Mouse (Mus musculus): ENCODE results near the gene Pde4a.

The Pde4a gene

DNA sequence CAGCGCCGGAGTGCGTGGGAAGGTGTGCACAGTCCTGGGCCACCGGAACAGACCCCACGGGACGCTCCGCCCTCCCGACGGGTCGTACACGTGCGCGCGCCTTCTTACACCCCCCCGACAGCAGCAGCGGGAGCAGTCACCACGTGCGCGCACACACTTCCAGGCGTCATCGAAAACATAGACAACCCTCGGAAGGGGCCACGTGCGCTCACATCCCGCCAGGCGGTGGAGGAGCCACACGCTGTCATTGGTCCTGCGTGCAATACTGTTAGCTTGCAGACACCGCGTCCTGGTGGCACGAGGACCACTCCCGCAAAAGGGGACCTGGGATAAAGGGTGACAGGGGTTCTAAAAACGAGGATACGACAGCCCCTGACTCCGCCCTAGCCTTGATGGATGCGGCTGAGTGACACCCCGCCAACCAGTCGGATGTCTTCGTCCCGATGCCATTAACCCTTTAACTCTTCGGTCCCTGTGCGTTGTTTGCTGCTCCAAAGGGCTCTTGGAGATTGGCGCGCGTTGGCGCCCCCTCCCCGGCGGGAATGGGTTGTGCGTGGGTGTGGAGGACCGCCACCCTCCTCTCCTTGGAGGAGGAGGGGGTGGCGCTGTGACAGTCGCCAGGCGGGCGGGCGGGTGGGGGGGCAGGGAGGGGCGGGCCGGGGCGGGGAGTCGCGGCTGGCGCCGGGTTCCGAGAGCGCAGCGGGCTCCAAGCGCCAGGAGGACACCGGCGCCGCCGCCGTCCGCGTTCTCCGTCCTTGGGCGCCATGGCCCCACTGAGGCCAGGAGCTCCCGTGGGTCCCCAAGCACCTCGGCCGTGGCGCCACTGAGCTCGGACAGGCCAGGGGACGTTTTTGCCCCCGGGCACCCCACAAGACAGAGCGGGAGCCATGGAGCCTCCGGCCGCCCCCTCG, at the start of gene Pde4a:
Pde4a (plus strand) TSS at position 674 of the 911 bp plus-strand sequence.
- DNase-seq: peak; percentile 58

DNA sequence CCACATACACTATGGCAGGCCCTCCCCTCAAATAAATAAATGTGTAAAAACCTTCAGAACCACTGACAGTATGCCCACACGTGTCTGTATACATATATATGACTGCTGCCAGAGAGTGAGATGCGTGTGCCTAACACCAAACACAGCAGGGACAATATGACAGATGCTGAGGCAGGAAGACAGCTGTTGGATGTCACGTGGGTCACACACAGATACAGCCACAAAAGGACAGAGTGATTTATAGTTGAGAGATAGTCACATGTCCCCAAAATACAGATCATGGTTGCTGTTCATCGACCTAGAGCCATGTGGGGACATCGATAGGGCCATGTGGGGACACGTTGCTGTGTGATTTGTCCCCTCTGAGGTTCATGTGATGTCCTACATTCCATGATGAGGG, 48.4 kb upstream of the Pde4a start:
- no peak for DNase-seq

DNA sequence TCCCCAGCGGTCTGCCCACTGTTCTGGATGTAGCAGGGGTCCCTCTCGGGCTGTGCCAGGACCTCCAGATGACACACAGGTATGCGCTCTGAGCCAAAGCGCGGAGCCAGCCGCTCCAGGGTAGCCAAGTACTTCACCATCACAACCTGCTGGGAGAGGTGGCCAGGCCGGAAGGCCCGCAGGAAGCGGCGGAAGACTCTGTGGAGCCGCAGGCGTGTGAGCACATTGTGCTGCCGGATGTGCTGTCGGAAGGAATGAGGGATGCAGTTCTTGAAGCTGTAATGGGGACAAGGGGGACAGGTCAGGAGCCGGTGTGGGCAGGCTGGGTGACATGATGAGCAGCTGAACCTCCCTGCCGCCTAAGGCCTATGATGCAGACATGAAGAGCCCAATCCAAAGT, 44.0 kb upstream of the Pde4a start:
- no peak for DNase-seq

DNA sequence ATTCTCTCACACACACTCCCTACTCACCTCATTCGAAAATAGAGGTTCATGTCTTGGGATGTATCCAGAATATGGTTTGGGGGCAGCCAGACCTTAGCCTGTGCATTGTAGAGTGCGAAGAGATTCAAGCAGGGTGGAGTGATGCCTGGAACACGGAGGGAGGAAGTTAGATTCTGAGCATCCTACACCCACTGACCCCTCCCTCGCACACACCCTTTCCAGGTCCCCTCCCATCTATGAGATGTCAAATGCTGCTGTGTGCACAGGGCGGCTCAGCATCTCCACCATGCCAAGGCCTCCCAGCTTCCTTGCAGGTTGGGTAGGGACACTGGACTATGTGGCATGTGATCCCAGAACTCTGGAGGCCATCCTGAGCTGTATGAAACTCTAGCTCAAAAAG, 40.7 kb upstream of the Pde4a start:
- no peak for DNase-seq

DNA sequence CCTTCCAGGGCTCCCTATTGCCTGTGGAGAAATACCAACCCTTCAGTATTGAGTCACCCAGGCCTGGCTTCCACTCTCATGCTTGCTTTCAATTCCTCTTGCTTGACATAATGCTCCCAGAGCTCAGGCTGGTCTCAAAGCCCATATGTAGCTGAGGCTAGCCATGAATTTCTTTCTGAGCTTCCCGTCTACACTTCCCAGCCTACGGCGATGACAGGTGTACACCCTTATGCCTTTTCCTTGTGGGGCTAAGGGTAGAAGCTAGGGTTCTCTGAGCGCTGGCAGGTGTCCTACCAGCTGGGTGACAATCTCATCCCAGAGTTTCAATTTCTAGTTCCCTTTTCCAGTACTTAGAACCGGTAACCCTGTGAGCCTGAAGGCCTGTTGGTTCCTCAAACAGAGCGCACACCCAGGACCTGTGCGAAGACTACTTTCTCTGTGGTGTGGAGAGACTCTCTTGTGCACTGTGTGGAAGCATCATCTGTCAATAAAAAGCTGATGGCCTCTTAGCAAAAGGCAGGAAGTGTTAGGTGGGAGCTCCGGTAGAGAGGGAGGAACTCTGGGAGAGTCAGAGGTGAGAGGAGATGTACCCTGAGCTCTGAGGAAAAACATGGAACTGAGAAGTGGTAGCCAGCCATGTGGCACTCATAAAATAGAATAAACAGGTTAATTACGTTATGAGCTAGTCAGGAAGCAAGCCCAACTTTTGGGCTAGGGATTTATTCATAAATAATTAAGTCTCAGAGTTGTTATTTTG, 39.8 kb upstream of the Pde4a start:
- no peak for DNase-seq

DNA sequence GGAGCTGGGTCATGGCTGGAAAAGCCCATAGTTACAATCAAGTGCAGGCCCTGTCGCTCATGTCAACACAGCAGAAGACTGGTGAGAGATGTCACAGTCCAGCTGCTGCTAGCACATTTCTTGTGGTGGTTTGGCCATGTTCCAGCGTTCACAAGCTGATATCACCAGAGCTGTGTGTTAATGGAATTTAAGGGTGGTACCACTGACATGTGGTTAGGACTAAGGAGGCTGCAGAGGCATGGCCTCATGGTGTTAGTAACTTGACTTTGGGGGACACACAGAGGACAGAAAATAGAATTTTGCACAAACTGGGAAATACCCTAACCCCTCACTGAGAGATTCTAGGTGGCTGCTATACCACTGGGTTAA, 39.3 kb upstream of the Pde4a start:
- DNase-seq: no peak

DNA sequence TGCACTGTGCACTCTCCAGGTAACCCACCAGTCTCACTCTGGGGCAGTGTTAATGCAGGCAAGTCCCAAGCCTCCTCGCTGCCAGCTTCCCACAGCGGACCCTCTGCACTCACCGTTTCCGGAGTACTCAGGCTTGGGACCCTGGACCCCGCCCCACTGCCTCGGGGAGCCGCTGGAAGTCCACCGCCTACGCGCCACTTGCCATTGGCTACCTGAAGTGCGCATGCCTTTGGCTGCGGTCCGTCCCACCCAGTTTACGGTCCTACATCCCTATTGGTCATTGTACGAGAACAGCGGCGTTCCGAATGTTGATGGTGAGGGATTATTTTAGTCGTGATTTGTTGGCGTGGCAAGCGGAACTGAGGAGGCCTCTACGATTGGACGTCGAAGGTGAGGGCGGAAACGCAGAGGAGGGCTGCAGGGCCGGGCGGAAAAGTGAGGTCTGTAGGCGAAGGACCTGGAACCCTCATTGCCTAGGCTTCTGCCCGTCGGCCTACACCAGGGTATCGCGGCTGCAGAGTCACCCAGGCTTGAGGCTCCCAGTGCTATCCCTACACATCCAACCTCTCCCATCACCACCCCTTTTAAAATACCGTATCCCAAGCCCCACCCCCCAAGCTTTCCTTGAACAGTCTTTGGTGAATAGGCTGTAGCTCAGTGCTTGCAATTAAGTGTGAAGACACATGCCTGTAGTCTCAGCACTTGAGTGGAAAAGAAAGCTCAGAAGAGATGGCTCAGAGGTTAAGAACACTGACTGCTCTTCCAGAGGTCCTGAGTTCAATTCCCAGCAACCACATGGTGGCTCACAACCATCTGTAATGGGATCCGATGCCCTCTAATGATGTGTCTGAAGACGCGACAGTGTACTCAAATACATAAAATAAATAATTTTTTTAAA, 34.2 kb upstream of the Pde4a start, which contains the start of gene Tyk2:
Tyk2 (minus strand) TSS at position 185 of the 898 bp plus-strand sequence.
- peak; percentile 88 for DNase-seq

DNA sequence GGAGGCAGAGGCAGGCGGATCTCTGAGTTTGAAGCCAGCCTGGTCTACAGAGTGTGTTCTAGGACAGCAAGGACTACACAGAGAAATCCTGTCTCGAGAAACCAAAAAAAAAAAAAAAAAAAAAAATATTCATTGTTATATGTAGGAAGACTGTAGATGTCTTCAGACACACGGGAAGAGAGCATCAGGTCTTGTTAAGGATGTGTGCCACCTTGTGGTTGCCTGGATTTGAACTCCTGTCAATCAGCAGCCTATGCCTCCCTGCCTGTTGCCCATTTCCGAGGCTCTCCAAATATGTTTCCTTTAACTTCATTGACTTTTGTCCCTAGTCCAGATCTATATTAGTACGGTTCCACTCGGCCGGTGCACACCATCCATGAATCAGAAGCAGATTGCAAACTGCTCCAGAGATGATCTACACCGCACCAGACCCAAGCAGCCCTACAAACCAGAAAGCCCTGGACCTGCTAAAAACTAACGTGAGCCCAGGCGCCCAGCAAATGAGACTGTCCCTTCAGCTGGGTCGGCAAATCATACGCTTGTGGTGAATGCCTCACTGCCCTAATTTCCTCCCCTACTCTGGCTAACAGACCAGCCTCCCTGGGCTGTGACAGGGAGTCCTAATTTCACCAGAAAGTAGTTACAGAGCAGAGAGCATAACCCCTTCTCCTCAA, 33.3 kb upstream of the Pde4a start:
- DNase-seq: no peak

DNA sequence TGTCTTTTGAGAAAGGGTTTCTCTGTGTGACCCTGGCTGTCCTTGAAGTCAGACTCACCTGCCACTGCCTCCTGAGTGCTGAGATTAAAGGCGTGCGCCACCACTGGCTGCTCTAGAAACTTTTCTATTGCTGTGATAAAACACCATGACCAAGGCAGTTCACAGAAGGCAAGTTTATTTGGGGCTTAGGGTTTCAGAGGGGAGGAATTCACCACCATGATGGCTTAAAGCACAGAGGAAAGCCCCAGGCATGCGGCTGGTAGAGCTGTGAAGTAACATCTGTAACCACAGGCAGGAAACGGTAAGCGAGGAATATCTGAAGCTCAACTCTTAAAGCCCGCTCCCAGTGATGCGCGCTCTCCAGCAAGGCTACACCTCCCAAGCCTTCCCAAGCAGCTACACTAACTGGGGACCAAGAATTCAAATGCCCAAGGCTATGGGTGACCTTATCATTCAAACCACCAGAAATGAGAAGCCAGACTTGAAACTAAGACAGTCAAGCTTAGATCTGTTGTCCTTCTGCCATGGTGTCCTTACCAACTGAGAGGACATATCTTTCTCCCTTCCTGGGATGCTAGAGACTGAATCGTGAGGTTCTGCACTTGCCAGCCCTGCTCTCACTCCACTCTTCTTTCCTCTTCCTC, 32.3 kb upstream of the Pde4a start:
- DNase-seq: peak; percentile 61

DNA sequence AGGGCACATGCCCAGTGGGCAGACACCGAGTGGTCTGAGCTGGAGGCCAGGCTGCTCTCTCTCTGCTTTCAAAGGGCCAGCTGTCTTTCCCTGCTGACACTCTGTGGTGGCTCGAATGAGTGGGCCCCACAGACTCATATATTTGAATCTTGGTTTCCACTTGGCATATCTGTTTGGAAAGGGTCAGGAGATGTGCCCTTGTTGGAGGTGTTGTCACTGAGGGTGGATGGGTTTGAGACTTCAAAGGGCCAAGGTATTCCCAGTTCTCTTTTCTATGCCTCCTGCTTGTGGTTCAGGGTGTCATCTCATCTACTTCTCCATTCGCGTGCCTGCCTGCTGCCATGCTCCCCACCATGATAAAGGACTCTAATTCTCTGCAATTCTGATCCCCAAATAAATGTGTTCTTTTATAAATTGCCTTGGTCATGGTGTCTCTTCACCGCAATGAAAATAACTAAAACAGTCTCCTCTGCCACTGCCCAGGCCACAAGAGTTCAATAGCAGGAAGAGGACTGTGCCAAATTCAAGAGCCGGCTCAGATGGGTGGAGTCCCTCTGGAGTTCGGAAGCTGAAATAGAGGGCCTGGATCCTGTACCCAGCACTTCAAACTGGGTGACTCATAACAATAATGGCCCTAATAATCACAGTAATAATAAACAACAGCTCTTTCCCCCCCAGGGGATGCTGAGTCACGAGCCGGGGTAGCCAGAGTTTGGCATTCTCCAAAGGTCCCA, 30.8 kb upstream of the Pde4a start:
- no peak for DNase-seq

DNA sequence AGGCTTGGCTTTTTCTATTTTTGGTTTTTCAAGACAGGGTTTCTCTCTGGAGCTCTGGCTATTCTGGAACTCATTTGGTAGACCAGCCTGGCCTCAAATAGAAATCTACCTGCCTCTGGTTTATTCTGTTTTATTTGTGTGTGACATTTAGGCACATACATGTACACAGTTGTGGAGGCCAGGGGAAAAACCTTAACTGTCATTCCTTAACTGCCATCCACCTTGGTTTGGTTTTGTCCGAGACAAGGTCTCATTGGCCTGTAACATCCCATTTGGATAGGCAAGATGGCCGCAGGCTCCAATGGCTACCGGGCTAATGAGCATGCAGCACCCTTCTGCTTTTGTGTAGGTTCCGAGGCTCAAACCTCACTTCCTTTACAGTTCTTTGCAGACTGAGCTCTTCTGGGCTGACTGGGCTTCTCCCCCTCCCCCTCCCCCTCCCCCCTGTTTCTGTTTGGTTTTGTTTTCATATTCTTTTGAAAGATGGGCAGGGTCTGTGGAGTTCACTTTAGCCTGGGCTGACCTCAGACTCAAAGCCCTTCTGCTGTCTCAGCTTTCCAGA, 30.1 kb upstream of the Pde4a start:
- DNase-seq: no peak

DNA sequence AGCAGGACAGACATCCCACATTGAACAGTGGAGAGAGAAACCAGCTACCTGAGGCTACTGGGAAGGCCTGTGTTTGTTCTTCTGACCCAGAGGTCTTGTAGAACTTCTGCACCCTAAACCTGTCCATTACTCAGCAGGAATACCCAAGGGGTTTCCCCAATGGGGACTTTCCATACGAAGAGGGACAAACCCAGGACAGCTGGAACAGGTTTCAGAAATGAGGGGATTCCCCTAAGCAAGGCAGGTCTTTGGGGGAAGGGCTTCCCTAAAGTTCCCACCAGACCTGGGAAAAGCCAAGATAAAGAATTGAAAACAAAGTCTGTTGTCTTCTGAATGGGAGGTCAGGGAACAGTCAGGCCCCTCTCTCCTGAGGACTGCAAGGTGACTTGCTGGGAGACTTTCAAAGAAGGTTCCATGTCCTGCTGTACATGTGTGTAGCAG, 29.6 kb upstream of the Pde4a start:
- DNase-seq: no peak

DNA sequence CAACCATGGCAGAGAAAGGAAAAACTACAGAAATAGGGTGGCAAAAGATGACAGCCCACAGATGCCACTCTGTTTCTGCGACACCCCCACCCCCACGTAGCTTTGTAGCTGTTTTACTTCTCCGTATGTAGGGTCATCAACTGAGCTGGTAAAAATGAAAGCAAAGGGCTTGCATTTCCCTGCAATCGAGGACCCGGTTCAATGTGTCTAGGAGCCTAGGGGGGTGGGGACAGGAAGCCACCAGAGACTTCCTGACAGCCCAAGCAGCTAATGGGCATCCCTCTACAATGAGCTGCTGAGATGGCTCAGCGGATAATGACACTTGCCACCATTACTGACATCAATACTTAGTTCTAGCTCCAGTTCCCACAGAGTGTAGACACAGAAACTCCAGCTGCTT, 29.1 kb upstream of the Pde4a start:
- DNase-seq: peak; percentile 38

DNA sequence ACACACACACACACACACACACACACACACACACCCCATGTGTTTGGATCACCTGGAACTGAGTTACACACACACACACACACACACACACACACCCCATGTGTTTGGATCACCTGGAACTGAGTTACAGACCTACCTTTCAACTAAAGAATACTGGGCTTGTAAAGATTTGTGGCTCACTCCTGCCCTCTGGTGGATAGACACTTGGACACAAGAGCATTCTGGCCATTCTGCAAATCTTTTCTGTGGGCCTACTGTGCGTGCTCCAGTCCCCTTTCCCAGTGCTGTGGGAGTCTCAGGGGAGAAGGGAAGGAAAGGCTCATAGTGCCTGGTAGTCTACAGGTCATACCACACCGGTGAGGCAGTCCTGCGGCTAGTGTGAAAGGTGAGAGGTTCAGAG, 28.3 kb upstream of the Pde4a start:
- DNase-seq: peak; percentile 76

DNA sequence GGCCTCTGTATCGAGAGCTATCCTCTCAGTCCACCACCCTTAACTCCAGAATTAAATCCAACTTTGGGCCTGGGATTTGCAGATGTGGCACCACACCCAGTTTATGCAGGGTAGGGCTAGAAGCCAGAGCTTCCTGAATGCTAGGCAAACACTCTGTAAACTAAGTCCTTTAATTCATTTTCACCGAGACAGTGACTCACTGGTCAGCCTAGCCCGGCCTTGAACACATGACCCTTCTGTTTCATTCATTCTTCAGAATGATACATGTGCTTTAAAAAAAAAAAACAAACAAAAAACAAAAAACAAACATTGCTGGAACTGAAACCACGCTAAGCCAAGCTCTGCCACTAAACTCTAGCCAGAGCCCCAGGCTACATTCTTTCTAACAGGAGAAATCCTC, 27.1 kb upstream of the Pde4a start:
- DNase-seq: no peak

DNA sequence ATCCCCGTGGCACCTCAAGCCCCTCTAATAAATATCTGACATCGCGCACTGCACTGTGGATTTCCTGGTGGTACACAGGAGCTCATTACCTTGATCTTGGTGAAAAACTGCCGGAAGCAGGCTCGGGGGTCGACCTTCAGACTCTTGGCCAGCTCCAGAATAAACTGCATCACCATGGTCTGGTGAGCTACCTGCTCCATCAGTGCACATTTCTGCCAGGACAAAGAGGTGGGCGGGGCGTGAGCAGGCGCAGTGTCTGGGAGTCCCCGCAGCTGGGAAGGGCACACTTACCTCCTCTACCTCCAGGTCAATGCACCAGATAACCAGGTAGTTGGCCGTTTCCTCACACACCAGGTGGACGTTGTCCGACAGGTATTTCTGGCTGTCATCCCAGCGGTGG, 23.6 kb upstream of the Pde4a start:
- no peak for DNase-seq

DNA sequence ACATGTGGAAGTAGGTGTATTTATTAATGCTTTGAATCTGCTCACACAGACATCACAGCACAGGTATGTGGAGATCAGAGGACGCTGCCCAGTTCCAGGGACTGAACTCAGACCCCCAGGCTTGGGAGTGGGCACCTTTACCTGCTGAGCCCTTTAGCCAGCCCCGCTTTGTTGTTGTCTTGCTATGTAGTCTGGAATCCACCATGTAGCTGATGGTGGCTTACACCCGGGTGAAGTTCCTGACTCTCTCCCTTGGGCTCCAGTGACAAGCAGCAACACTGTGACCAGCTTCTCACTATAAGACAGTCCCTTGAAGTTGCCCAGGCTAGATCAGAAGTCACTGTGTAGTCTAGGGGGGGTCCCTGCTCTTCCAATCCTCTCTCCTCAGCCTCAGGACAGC, 21.2 kb upstream of the Pde4a start:
- no peak for DNase-seq

DNA sequence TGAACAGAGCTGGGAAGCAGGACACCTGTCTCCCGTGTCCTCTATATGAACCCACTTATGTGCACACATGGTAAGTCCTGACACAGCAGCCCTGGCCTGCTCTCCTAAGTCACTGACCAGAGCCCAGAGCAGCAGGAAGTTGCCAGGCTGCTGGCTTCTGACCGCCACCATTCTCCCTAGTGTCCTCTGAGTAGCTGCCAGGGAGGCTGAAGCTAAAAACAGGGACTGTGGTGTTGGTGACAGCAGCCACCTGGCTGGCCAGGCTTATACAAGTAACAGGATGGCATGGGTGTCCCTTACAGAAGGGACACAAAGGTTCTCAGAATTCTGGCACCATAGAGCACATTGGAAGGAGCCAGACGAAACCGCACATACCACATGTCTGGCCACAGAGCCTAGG, 20.1 kb upstream of the Pde4a start:
- DNase-seq: no peak

DNA sequence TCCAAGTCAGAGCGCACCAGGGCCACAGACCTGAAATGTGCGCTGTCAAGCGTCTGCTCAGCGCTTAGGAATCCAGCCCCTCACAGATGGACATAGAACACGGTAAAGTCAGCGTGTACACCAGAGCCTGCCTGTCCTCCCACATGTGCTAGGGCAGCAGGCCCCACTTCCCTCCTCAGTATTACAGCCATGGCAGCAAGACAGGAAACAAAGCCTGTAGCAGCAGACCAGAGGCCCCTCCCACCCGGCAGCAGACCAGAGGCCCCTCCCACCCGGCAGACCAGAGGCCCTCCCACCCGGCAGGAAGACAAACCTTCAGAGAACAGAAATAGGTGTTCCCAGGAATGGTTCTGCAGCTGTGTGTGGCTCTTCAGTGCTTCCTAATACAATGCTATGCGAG, 18.8 kb upstream of the Pde4a start:
- DNase-seq: peak; percentile 62

DNA sequence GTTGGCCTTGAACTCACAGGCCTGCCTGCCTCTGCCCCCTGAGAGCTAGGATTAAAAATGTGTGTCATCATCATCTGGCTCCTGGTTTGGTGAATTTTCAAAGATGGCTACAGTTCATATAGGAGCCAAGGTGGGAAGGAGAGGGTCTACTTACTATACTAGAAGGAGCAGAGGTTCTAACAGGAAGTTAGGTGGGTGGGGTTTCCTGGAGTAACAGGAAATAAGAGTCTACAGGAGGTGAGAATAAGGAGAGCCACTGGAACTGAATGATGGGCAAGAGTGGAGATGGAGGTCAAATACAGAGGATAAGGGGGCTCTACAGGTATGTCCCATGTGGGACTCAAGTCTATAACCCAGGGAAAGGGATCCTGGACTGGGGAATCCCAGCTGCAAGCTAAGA, 17.1 kb upstream of the Pde4a start:
- no peak for DNase-seq

DNA sequence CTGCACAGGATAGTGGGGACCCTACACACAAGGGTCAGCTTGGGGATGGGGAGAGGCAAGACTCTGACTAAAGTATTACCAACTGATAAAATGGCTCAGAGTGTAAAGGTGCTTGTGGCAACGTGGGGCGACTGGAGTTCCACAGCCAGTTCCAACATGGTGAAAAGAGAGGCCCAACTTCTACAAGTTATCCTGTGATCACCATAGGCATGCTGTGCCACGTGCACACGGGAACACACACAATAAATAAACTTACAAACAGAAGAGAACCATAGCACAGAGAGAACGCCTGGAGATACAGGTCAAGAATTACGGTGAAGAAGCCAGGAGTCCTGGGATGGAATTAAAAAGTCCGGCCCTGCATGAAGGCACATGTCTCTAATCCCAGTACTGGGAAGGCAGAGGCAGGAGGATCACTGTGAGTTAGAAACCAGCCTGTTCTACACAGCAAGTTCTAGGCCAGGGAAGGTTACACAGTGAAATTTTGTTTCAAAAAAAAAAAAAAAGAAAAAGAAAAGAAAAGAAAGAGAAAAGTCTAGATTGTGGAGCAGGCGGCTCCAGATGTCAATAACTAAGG, 16.3 kb upstream of the Pde4a start:
- no peak for DNase-seq
